Mouse (Mus musculus) myocyte (in vitro differentiated cells): ENCODE data around the gene Tchp. TPM values are rescaled to one million over a fixed set of nuclear protein-coding genes. Genes with fewer than 3 reads are reported as not detected.
A peak's percentile ranks its signal among the peaks of the same experiment; 100 is the strongest.

ENCODE experiments used
- H3K27me3 ChIP-seq: one replicate; pipeline ENCODE4 v1.6.1; 2011; ENCODE audit not compliant: control insufficient read depth, insufficient read depth, insufficient read length
- H3K36me3 ChIP-seq: one replicate; pipeline ENCODE4 v1.6.1; 2011; ENCODE audit not compliant: control insufficient read depth, insufficient read depth
- H3K4me2 ChIP-seq: one replicate; pipeline ENCODE4 v1.6.1; 2011; ENCODE audit warnings: low read depth, control low read depth
- H3K4me3 ChIP-seq: one replicate; pipeline ENCODE4 v1.5.1; 2011; ENCODE audit warnings: mild to moderate bottlenecking, control low read depth, moderate library complexity
- H3K79me2 ChIP-seq: one replicate; pipeline ENCODE4 v1.6.1; 2011; ENCODE audit not compliant: control insufficient read depth, insufficient read depth
- H3ac ChIP-seq: one replicate; pipeline ENCODE4 v1.6.1; 2011; ENCODE audit not compliant: control insufficient read depth, insufficient read length
- CEBPB ChIP-seq: IDR thresholded peaks from 2 replicates; pipeline ENCODE4 v1.6.1; 2011; ENCODE audit warnings: mild to moderate bottlenecking, moderate library complexity; ENCODE audit not compliant: poor library complexity, insufficient read depth, severe bottlenecking
- E2F4 ChIP-seq: IDR thresholded peaks from one replicate; pipeline ENCODE4 v1.6.1; 2011; ENCODE audit warnings: mild to moderate bottlenecking, control low read depth, moderate library complexity; ENCODE audit not compliant: insufficient read depth
- MAX ChIP-seq: IDR thresholded peaks from one replicate; pipeline ENCODE4 v1.6.1; 2011; ENCODE audit warnings: low read depth, mild to moderate bottlenecking, control low read depth
- MYOD1 ChIP-seq, 3 experiments: IDR thresholded peaks; one replicate each; pipeline ENCODE4 v1.6.1; 2011; ENCODE audit warnings: control low read depth in 2 of 3, low read depth in 2 of 3, mild to moderate bottlenecking in 2 of 3, moderate library complexity in 1 of 3; ENCODE audit not compliant: insufficient read length in 2 of 3, control insufficient read depth in 1 of 3
- MYOG ChIP-seq, 3 experiments: IDR thresholded peaks; one replicate each; pipeline ENCODE4 v1.6.1; 2011; ENCODE audit warnings: control low read depth in 2 of 3, low read depth in 2 of 3, mild to moderate bottlenecking in 2 of 3; ENCODE audit not compliant: insufficient read length in 2 of 3, control insufficient read depth in 1 of 3, insufficient read depth in 1 of 3
- POLR2A ChIP-seq: IDR thresholded peaks from one replicate; pipeline ENCODE4 v1.6.1; 2011; ENCODE audit warnings: low read depth, mild to moderate bottlenecking, control low read depth, moderate library complexity; ENCODE audit not compliant: insufficient read length
- POLR2AphosphoS2 ChIP-seq: IDR thresholded peaks from one replicate; pipeline ENCODE4 v1.6.1; 2011; ENCODE audit warnings: low read depth, control low read depth; ENCODE audit not compliant: insufficient read length
- REST ChIP-seq: IDR thresholded peaks from one replicate; pipeline ENCODE4 v1.6.1; 2011; ENCODE audit warnings: mild to moderate bottlenecking, control low read depth, moderate library complexity; ENCODE audit not compliant: insufficient read depth, insufficient read length
- SRF ChIP-seq: IDR thresholded peaks from one replicate; pipeline ENCODE4 v1.6.1; 2011; ENCODE audit warnings: low read depth; ENCODE audit not compliant: control insufficient read depth, insufficient read length
- TCF12 ChIP-seq: IDR thresholded peaks from one replicate; pipeline ENCODE4 v1.6.1; 2011; ENCODE audit warnings: mild to moderate bottlenecking, control low read depth; ENCODE audit not compliant: poor library complexity, insufficient read depth, severe bottlenecking
- TCF3 ChIP-seq: IDR thresholded peaks from one replicate; pipeline ENCODE4 v1.6.1; 2011; ENCODE audit warnings: low read depth, control low read depth; ENCODE audit not compliant: insufficient read length
- USF1 ChIP-seq: IDR thresholded peaks from one replicate; pipeline ENCODE4 v1.6.1; 2011; ENCODE audit warnings: low read depth, mild to moderate bottlenecking, control low read depth, moderate library complexity
- polyA plus RNA-seq: library from polyadenylated mRNA; unstranded; fragments of >200 nt; fragmentation: generic; extraction: Trizol; gene quantifications from one replicate; pipeline ENCODE4 v1.2.1, GENCODE M21; 2012; ENCODE audit warnings: missing spikeins

Gene Tchp
- polyA plus RNA-seq, 1 experiment: 9.3 TPM

DNA sequence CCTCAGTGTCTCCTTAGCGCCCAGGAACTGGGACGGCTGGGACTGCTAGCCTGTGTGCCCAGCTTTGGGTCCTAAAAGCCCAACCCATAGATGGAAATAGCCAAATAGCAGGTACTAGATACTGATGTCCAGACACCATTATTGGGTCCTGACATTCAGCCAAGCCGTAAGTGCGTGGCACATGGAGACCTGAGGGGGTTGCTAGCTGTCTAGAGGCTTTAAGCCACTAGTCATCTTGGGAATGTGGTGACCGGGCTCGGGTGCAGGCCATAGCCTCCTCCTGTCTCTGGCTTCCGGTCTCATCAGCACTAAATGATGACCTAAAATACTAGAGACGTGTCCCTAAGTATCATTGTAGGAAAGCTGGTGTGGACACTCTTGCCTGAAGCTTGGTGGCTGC, 10.4 kb downstream of the Tchp start:
- no peak for TF ChIP-seq USF1
- TF ChIP-seq CEBPB: no peak
- no peak for TF ChIP-seq MYOD1 (IDR thresholded peaks at IDR 0.05; ENCODE audit: control insufficient read depth in 1 of 3, insufficient read length in 2 of 3, low read depth in 2 of 3)
- no peak for TF ChIP-seq SRF
- no peak for TF ChIP-seq MAX
- TF ChIP-seq E2F4: no peak
- TF ChIP-seq TCF12: no peak
- no peak for TF ChIP-seq POLR2AphosphoS2
- TF ChIP-seq MYOG (IDR thresholded peaks at IDR 0.05; ENCODE audit: control insufficient read depth in 1 of 3, insufficient read depth in 1 of 3, insufficient read length in 2 of 3, low read depth in 2 of 3): no peak
- no peak for TF ChIP-seq TCF3
- TF ChIP-seq POLR2A: no peak
- TF ChIP-seq REST: no peak
- Histone ChIP-seq H3K36me3 (no peaks in the 10 kb centered on the region), H3ac (no peak overlapping the region), H3K27me3 (no peaks in the 10 kb centered on the region), H3K79me2 (no peaks in the 10 kb centered on the region), H3K4me3 (no peak overlapping the region), H3K4me2 (no peak overlapping the region)

DNA sequence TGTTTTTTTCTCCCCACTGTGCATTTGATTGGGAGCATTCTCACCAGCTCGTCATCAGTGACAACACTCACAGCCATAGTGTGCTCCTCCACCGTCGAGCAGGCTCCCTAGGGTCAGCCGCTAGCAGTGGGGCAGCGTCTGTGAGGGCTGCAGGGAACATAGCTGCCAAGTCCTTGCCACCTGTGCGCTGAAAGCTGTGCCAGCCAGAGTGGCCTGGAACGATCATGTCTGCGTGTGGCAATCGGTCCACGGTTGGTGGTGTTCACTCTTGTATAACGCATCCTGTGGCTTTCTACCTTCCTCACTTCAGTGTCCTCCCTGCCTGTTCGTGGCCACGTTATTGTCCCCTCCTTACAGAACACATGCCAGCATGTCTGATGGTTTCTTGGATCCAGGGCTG, 10.9 kb downstream of the Tchp start:
- no peak overlapping the region for H3K4me2 ChIP-seq
- H3ac ChIP-seq: no peak overlapping the region
- no peaks in the 10 kb centered on the region for H3K36me3 ChIP-seq
- H3K27me3 ChIP-seq: no peaks in the 10 kb centered on the region
- no peak overlapping the region for H3K4me3 ChIP-seq
- TF ChIP-seq CEBPB: no peak
- TF ChIP-seq MYOD1 (IDR thresholded peaks at IDR 0.05; ENCODE audit: control insufficient read depth in 1 of 3, insufficient read length in 2 of 3, low read depth in 2 of 3): peak in 2 of 3 experiments; percentile 3 to 37
- no peak for TF ChIP-seq E2F4
- no peak for TF ChIP-seq TCF3
- no peak for TF ChIP-seq MAX
- no peak for TF ChIP-seq POLR2AphosphoS2
- no peak for TF ChIP-seq REST
- no peak for TF ChIP-seq POLR2A
- no peaks in the 10 kb centered on the region for H3K79me2 ChIP-seq

DNA sequence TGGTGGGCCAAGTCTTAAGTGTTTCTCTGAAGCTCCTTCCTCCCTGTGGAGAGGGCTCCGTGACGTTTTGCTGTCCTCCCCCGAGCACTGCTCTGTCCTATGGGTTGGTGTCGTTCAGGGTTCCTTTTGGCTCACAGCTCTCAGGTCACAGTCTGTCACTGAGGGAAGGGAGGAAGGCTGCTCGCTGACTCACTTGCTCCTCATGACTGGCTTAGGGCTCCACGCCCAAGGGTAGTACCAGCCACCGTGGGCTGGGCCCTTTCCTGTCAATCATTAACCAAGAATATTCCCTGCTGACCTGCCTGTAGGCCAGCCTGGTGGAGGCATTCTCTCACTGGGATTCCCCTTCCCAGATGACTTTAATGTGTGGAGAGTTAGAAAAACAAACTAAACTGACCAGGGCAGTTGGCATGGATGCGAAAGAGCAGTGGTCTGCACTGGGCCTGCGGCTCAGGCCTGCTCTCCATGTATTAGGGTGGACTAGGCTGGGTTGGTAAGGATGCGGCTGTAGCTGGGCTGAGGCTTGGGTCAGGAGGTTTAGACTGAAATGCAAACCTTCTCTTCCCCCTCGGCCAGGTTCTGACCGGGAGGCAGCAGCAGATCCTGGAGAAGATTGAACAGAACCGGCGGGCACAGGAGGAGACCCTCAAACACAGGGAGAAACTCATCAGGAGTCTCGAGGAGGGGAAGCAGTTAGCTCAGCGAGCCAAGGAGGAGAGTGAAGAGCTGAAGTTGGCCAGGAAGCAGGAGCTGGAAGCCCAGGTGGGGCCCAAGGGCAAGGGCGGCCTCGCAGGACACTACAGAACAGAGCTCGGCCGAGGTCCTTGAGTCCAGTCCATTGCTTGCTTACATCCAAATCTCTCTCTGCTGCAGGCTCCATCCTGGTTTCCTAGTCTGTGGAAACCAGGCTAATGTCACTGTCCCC, 11.7 kb downstream of the Tchp start:
- Histone ChIP-seq H3K79me2 (no peaks in the 10 kb centered on the region), H3K4me2 (no peak overlapping the region), H3K27me3 (no peaks in the 10 kb centered on the region), H3K4me3 (no peak overlapping the region), H3ac (no peak overlapping the region), H3K36me3 (no peaks in the 10 kb centered on the region)
- no peak for TF ChIP-seq MAX

GRCm38 (mm10) chr5:114719928-114720270, 12.3 kb downstream of the Tchp start:
- H3K4me3 ChIP-seq: no peak overlapping the region
- TF ChIP-seq SRF (no peak), POLR2A (no peak), E2F4 (no peak), USF1 (no peak), MYOG (IDR thresholded peaks at IDR 0.05; ENCODE audit: control insufficient read depth in 1 of 3, insufficient read depth in 1 of 3, insufficient read length in 2 of 3, low read depth in 2 of 3) (no peak), MYOD1 (IDR thresholded peaks at IDR 0.05; ENCODE audit: control insufficient read depth in 1 of 3, insufficient read length in 2 of 3, low read depth in 2 of 3) (no peak), TCF12 (no peak), MAX (no peak), TCF3 (no peak), CEBPB (no peak), POLR2AphosphoS2 (no peak), REST (no peak)
- H3K27me3 ChIP-seq: no peaks in the 10 kb centered on the region
- no peak overlapping the region for H3ac ChIP-seq
- H3K4me2 ChIP-seq: no peak overlapping the region
- H3K36me3 ChIP-seq: no peaks in the 10 kb centered on the region
- H3K79me2 ChIP-seq: no peaks in the 10 kb centered on the region

- no peak for TF ChIP-seq POLR2A
- TF ChIP-seq TCF3: no peak
- no peak for TF ChIP-seq SRF
- TF ChIP-seq CEBPB: no peak
- no peak for TF ChIP-seq USF1
- no peak for TF ChIP-seq MAX
- no peak for TF ChIP-seq E2F4
- no peak for TF ChIP-seq MYOG (IDR thresholded peaks at IDR 0.05; ENCODE audit: control insufficient read depth in 1 of 3, insufficient read depth in 1 of 3, insufficient read length in 2 of 3, low read depth in 2 of 3)
- no peak for TF ChIP-seq MYOD1 (IDR thresholded peaks at IDR 0.05; ENCODE audit: control insufficient read depth in 1 of 3, insufficient read length in 2 of 3, low read depth in 2 of 3)
- no peak for TF ChIP-seq POLR2AphosphoS2
- TF ChIP-seq TCF12: no peak
- no peak for TF ChIP-seq REST
- Histone ChIP-seq H3K36me3 (no peaks in the 10 kb centered on the region), H3K4me2 (no peak overlapping the region), H3K79me2 (no peaks in the 10 kb centered on the region), H3K4me3 (no peak overlapping the region), H3K27me3 (no peaks in the 10 kb centered on the region), H3ac (no peak overlapping the region)
Observed at GRCm38 (mm10) chr5:114720784-114721183, 13.2 kb downstream of the Tchp start.
